Mouse (Mus musculus) ovary, adult 18-20 months (tissue): ENCODE results near the gene Lrp5.

ENCODE experiments used
- DNase-seq: peaks from one replicate; pipeline ENCODE4 v3.0.0; 2022; ENCODE audit warnings: low spot score, mixed read lengths

Lrp5 gene

GRCm38 (mm10) chr19:3686215-3686894 lies at the start of gene Lrp5:
Lrp5 (minus strand) TSS chr19:3686564.
- peak; percentile 56 for DNase-seq

- DNase-seq = no peak
Measured at GRCm38 (mm10) chr19:3736001-3736400, 49.6 kb upstream of the Lrp5 start.

GRCm38 (mm10) chr19:3730781-3731646 lies 44.6 kb upstream of the Lrp5 start:
- no peak for DNase-seq

- no peak for DNase-seq
Measured at GRCm38 (mm10) chr19:3728901-3729300, 42.5 kb upstream of the Lrp5 start.

- no peak for DNase-seq
Measured at GRCm38 (mm10) chr19:3724779-3725178, 38.4 kb upstream of the Lrp5 start.

- no peak for DNase-seq
Measured at GRCm38 (mm10) chr19:3723904-3724303, 37.5 kb upstream of the Lrp5 start.

GRCm38 (mm10) chr19:3723170-3723569 lies 36.8 kb upstream of the Lrp5 start:
- DNase-seq = no peak

- DNase-seq = peak; percentile 17
Measured at GRCm38 (mm10) chr19:3719362-3719891, 33.1 kb upstream of the Lrp5 start.

GRCm38 (mm10) chr19:3718481-3719361 lies 32.4 kb upstream of the Lrp5 start:
- DNase-seq = peak; percentile 35

- DNase-seq = no peak
Measured at GRCm38 (mm10) chr19:3714381-3714780, 28.0 kb upstream of the Lrp5 start.

- no peak for DNase-seq
Measured at GRCm38 (mm10) chr19:3710436-3710835, 24.1 kb upstream of the Lrp5 start.

GRCm38 (mm10) chr19:3709013-3709787 lies 22.8 kb upstream of the Lrp5 start:
- DNase-seq = no peak

- peak; percentile 96 for DNase-seq
Measured at GRCm38 (mm10) chr19:3708078-3709012, 22.0 kb upstream of the Lrp5 start, which contains the start of gene 1810055G02Rik. 1810055G02Rik (plus strand) TSS chr19:3708293.

- DNase-seq = no peak
Measured at GRCm38 (mm10) chr19:3707553-3707952, 21.2 kb upstream of the Lrp5 start.

- no peak for DNase-seq
Measured at GRCm38 (mm10) chr19:3706258-3706657, 19.9 kb upstream of the Lrp5 start.

- DNase-seq = no peak
Measured at GRCm38 (mm10) chr19:3702460-3702859, 16.1 kb upstream of the Lrp5 start.

- DNase-seq = peak; percentile 37
Measured at GRCm38 (mm10) chr19:3699508-3700438, 13.4 kb upstream of the Lrp5 start.

- no peak for DNase-seq
Measured at GRCm38 (mm10) chr19:3698035-3698434, 11.7 kb upstream of the Lrp5 start.

GRCm38 (mm10) chr19:3695976-3696375 lies 9.6 kb upstream of the Lrp5 start:
- no peak for DNase-seq
